Mouse (Mus musculus) spleen, adult 12 weeks (tissue): ENCODE results near the gene Scp2.

ENCODE experiments used
- DNase-seq: peaks from one replicate; pipeline ENCODE4 v3.0.0; 2022; ENCODE audit warnings: low spot score

Scp2 gene

DNA sequence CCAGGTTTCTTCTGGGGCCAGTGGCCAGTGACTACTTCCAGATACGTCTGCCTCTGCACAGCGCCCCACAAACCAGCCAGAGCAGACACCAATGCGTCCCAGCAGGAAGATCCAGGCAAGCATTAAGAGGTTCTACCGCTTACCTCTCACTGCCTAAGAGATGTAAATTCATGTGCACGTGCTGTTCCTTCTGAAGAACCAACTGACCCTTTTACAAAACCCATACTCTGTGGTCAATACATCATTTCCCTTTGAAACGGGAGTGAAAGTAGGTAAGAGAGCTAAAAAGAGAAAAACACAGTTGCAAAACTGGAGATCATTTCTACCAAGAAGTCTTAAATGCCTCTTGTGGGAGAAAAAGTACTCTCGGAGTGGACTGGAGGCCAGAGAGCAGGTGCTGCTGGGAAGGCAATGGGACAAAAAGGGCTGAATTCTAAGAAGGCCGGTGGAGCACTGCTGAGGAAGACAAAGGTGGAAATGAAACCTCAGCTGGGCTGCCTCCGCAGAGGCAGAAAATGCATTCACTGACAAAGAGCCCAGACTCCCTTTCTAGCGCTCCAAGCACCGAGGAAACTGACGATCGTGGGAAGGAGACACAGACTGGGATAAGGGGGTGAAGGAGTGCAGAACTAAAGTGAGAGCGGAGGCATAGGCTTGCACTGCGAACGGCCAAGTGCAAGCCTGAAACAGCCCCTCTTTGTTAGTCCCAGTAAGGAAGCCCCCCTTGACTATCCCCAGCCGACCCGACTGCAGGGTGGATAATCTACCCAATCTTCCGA, 85.0 kb downstream of the Scp2 start:
- DNase-seq = no peak

GRCm38 (mm10) chr4:108058166-108058565, 86.6 kb downstream of the Scp2 start:
- DNase-seq = no peak

DNA sequence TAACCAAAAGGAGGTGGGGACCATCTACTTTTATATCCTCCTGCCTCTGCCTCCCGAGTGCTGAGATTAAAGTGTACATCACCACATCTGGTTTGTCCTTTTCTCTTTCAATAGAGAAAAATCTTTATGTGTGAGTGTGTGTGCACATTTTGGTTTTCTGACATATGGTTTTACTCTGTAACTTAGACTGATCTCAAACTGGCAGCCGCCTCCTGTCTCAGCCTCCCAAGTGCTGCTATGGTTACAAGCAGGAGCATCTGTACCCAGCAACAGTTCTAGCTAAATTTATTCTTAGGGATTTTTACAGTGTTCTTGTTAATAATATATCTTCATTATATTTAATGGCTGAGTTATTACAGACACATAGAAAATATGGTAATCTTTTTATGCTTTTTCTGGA, 87.6 kb downstream of the Scp2 start:
- no peak for DNase-seq

- no peak for DNase-seq
Observed at GRCm38 (mm10) chr4:108055873-108056272, 88.9 kb downstream of the Scp2 start.

GRCm38 (mm10) chr4:108052673-108053072, 92.1 kb downstream of the Scp2 start:
- DNase-seq = no peak

DNA sequence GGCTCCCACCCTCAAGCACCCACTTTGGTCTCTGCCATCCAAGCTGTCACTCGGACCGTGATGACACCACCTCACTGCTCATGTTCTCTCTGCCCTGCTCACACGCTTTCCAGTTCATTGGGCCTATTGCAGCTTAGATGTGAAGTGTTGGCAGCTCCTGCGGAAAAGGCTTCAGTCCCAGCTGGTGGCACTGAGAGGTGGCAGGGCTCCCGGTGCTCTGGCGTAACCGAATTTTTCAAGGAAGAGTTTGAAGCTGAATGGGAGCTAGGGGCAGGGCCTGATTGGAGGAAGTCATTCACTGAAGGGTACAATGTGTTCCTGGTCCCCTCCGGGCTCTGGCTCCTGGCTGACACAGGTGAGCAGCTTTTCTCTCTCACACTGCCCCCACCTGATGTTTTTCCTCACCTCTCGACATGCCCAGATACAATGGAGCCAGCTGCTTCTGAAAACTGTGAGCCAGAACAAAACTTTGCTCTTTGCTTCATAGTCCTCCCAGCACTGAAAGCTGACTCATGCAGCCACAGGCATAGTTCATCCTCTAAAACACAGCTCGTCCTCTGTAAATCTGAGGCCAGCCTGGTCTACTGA, 93.0 kb downstream of the Scp2 start:
- DNase-seq = no peak

- DNase-seq = no peak
Observed at GRCm38 (mm10) chr4:108046136-108046535, 98.7 kb downstream of the Scp2 start.

DNA sequence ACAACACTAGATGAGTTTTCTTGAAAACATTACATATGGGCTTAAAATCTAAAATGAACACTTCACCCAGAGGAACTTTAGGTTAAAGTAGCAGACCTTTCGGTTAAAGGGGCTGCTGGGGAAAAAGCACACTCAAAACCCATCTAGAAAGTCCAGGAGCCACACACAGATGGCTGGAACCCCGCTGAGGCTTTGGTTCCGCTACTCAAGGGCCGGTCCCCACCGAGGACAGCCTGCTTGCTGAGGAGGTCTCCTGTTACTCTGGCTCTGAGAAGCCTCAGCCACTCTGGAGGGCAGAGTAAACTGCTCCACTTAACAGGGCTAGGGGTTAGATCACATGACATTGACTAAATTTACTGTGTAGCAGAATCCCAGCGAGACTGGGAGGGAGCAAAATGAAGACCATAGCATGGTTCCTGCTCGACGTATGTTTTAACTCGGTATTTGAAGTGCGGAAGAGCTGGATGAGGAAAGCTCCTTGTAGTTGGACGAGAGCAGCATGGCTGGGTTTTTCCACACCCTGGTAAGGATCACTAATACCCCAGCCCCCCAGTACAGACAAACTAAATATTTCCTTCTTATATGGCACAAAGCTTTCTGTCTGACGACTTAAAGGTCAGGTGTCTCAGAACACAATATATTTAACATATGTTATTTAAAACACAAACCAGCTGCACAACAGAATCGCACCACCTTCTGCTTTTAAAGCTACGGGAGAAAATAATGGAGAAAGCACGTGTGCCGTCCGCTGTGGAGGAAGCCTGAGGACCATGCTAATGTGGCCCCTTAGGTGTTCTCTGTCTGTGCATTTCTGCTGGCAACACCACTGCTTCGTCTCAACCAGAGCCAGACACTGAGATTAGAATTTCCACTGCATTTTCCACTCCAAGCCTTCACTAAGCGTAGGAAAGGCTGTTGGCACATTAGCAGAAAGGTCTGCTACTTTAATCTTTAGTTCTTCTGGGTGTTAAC, 99.4 kb downstream of the Scp2 start:
- no peak for DNase-seq

GRCm38 (mm10) chr4:108037027-108037426, 107.8 kb downstream of the Scp2 start:
- DNase-seq = no peak

- no peak for DNase-seq
Observed at GRCm38 (mm10) chr4:108033041-108033764, 111.6 kb downstream of the Scp2 start.

- no peak for DNase-seq
Observed at GRCm38 (mm10) chr4:108032352-108032849, 112.4 kb downstream of the Scp2 start.

- no peak for DNase-seq
Observed at GRCm38 (mm10) chr4:108031502-108032351, 113.1 kb downstream of the Scp2 start.

GRCm38 (mm10) chr4:108030888-108031501, 113.8 kb downstream of the Scp2 start:
- no peak for DNase-seq

GRCm38 (mm10) chr4:108026193-108026592, 118.6 kb downstream of the Scp2 start:
- no peak for DNase-seq

- no peak for DNase-seq
Observed at GRCm38 (mm10) chr4:108025269-108025668, 119.5 kb downstream of the Scp2 start.

GRCm38 (mm10) chr4:108024641-108025040, 120.2 kb downstream of the Scp2 start:
- no peak for DNase-seq

DNA sequence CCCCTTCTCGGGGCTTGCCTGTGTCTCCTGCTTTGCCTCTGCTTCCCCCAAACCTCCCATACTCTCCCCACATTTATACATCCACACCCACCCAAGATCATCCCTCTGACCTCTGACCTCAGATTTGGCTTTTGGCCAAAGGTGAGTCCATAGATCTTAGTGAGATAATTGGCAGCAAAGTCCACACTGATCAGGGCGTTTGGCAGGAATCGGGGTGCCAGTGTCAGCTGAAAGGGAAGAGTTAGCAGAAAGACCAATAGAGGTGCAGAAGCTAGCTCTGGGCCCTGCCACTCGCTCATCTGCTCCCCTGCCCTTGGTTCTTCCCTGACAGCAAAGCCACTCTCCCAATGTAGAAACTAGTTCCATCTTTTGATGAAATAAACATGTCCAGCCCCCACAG, 121.6 kb downstream of the Scp2 start:
- no peak for DNase-seq

GRCm38 (mm10) chr4:108020178-108020577, 124.6 kb downstream of the Scp2 start:
- DNase-seq = no peak

DNA sequence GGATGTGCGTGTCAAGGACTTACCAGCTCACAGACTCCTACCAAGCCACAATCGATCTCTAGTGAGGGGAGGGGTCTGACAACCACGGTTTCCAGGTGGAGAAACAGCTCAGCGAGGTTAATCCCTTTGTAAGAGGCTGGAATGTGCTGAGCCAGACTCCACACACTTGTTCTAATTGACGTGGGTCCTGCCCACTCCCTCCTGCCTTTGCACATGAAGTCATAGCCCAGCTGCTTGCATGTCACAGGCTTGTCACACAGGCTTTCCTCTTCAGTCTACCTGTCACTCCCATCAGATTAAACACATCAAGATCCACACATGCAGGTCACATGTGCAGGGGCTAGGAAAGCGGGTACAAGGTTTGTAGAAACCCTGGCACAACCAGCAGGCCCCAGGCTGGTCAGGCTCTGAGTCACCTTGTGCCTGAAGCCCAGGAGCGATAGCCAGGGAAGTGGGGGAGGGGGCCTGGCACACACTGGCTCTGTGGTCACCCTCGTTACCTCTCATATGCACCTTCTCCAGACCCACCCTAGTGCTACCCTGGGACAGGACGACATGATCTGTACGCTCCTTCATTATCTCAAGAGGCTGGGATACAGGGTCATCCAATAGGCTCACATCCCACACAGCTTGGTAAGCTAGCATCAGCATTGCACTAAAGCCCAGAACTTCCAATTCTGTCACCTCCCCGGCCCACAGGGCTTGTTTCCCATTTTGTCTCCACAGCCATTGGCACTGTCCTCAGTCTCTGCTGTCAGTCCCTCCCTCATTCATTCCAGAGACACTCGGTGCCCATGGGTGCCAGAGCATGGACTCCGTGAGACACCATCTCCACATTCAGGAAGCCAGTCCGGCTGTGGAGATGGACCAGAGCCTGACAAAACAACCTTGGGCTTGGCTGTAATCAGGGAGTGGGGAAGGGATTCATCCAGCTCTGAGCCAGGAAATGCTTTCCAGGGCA, 125.6 kb downstream of the Scp2 start:
- no peak for DNase-seq
